Mouse (Mus musculus): ENCODE data around the gene Ttc6.

- TF ChIP-seq POLR2A (IDR thresholded peaks at IDR 0.05; ENCODE audit: low read depth, low read length) (no peak), CTCF (IDR thresholded peaks at IDR 0.05; ENCODE audit: extremely low read depth, insufficient read length, insufficient replicate concordance, low read depth, low read length) (peak; percentile 76; the same call in 1 of the 2 replicates)
Measured at GRCm38 (mm10) chr12:57544641-57545370, 19.1 kb upstream of the Ttc6 start.

Measured in small intestine, adult 2 months (tissue).